Mouse (Mus musculus) liver (tissue): ENCODE data around the gene Nptxr.
"Not testable (repeated sequence)": the region's sequence is repeated elsewhere in the genome, so short reads cannot be mapped to it uniquely, and the experiment has no call there.

Experiments used
- DNase-seq: peaks from one replicate; pipeline ENCODE4 v3.0.0-alpha.2; 2020; ENCODE audit warnings: mixed read lengths

Nptxr gene

GRCm38 (mm10) chr15:79822265-79823199 lies 18.0 kb upstream of the Nptxr start:
- DNase-seq, result peak; percentile 30

GRCm38 (mm10) chr15:79818325-79818724 lies 13.8 kb upstream of the Nptxr start:
- no peak for DNase-seq

GRCm38 (mm10) chr15:79813666-79814258 lies 9.2 kb upstream of the Nptxr start:
- DNase-seq, result no peak

GRCm38 (mm10) chr15:79812840-79813239 lies 8.3 kb upstream of the Nptxr start:
- DNase-seq, result not testable (repeated sequence)

- no peak for DNase-seq
Observed at GRCm38 (mm10) chr15:79810997-79811396, 6.4 kb upstream of the Nptxr start.

- DNase-seq, result no peak
Observed at GRCm38 (mm10) chr15:79810061-79810460, 5.5 kb upstream of the Nptxr start.

- DNase-seq, result no peak
Observed at GRCm38 (mm10) chr15:79808658-79809057, 4.1 kb upstream of the Nptxr start.

GRCm38 (mm10) chr15:79808114-79808513 lies 3.5 kb upstream of the Nptxr start:
- DNase-seq, result no peak

- no peak for DNase-seq
Observed at GRCm38 (mm10) chr15:79807050-79807449, 2.5 kb upstream of the Nptxr start.

- DNase-seq, result no peak
Observed at GRCm38 (mm10) chr15:79805246-79805645, 680 bp upstream of the Nptxr start.

- DNase-seq, result peak; percentile 15
Observed at GRCm38 (mm10) chr15:79803533-79804351, 824 bp downstream of the Nptxr start.

GRCm38 (mm10) chr15:79802304-79802703 lies 2.3 kb downstream of the Nptxr start:
- DNase-seq, result no peak

- DNase-seq, result no peak
Observed at GRCm38 (mm10) chr15:79801646-79802045, 2.9 kb downstream of the Nptxr start.

- DNase-seq, result no peak
Observed at GRCm38 (mm10) chr15:79800701-79801100, 3.9 kb downstream of the Nptxr start.

GRCm38 (mm10) chr15:79798591-79798990 lies 6.0 kb downstream of the Nptxr start:
- no peak for DNase-seq

GRCm38 (mm10) chr15:79797680-79798079 lies 6.9 kb downstream of the Nptxr start:
- no peak for DNase-seq

GRCm38 (mm10) chr15:79797096-79797495 lies 7.5 kb downstream of the Nptxr start:
- no peak for DNase-seq

GRCm38 (mm10) chr15:79796256-79796655 lies 8.3 kb downstream of the Nptxr start:
- DNase-seq, result no peak

- no peak for DNase-seq
Observed at GRCm38 (mm10) chr15:79794173-79794572, 10.4 kb downstream of the Nptxr start.

GRCm38 (mm10) chr15:79793076-79793475 lies 11.5 kb downstream of the Nptxr start:
- no peak for DNase-seq

GRCm38 (mm10) chr15:79792455-79792854 lies 12.1 kb downstream of the Nptxr start:
- peak; percentile 56 for DNase-seq

GRCm38 (mm10) chr15:79791502-79791901 lies 13.1 kb downstream of the Nptxr start:
- DNase-seq, result peak; percentile 58

- no peak for DNase-seq
Observed at GRCm38 (mm10) chr15:79790905-79791304, 13.7 kb downstream of the Nptxr start.
